Mouse (Mus musculus): ENCODE results near the gene Fto.

GRCm38 (mm10) chr8:91541229-91541628, 227.9 kb downstream of the Fto start:
- TF ChIP-seq CTCF (IDR thresholded peaks at IDR 0.05; ENCODE audit: borderline replicate concordance, insufficient read depth, low read depth, low read length) (no peak), POLR2A (IDR thresholded peaks at IDR 0.05; ENCODE audit: borderline replicate concordance, insufficient read depth, low read length) (no peak)
